Mouse (Mus musculus) hindbrain, embryonic 15.5 days (tissue): Measurements from ENCODE around the gene Prpf8. TPM values are rescaled to one million over a fixed set of nuclear protein-coding genes. Genes with fewer than 3 reads are reported as not detected.

ENCODE experiments used
- ATAC-seq: fragments of 200-750 bp; cut with Nextera tagmentation; 2 replicates; pipeline ENCODE4 v1.8.0; 2017; ENCODE audit warnings: low read depth, moderate number of reproducible peaks, moderate TSS enrichment; ENCODE audit not compliant: low FRiP score
- H3K27ac ChIP-seq: fragments of 300-500 bp; sonication (generic); replicated peaks from 2 replicates; pipeline ENCODE4 v1.5.1; 2015; ENCODE audit warnings: mild to moderate bottlenecking, inconsistent platforms
- H3K27me3 ChIP-seq: fragments of 300-500 bp; sonication (generic); 2 replicates; pipeline ENCODE4 v1.6.1; 2015; ENCODE audit warnings: control low read depth, inconsistent platforms
- H3K36me3 ChIP-seq: fragments of 300-500 bp; sonication (generic); 2 replicates; pipeline ENCODE4 v1.6.1; 2015; ENCODE audit warnings: control low read depth, inconsistent platforms
- H3K4me1 ChIP-seq: fragments of 300-500 bp; sonication (generic); replicated peaks from 2 replicates; pipeline ENCODE4 v1.6.1; 2015; ENCODE audit warnings: control low read depth, inconsistent platforms
- H3K4me2 ChIP-seq: fragments of 300-500 bp; sonication (generic); 2 replicates; pipeline ENCODE4 v1.6.1; 2015; ENCODE audit warnings: moderate library complexity, mild to moderate bottlenecking, inconsistent platforms
- H3K4me3 ChIP-seq: fragments of 300-500 bp; sonication (generic); 2 replicates; pipeline ENCODE4 v1.5.1; 2015; ENCODE audit warnings: mild to moderate bottlenecking, inconsistent platforms
- H3K9ac ChIP-seq: fragments of 300-500 bp; sonication (generic); 2 replicates; pipeline ENCODE4 v1.6.1; 2015; ENCODE audit warnings: inconsistent platforms
- H3K9me3 ChIP-seq: fragments of 300-500 bp; sonication (generic); 2 replicates; pipeline ENCODE4 v1.6.1; 2016; ENCODE audit warnings: control low read depth, inconsistent platforms
- WGBS: fragments of 180-500 bp; shearing (Covaris S2); methylation state at CpG from one replicate; pipeline ENCODE4 v1.1.7; 2015; 5-methylcytosine and 5-hydroxymethylcytosine counted together
- polyA plus RNA-seq: library from polyadenylated mRNA; unstranded; fragments of >200 nt; fragmentation: Nextera tagmentation; extraction: Ambion mirVana; gene quantifications from 2 replicates; pipeline ENCODE4 v1.2.1, GENCODE M21; 2015

Gene Prpf8
- polyA plus RNA-seq, 1 experiment from 2014 or later, result 51.2 TPM

DNA sequence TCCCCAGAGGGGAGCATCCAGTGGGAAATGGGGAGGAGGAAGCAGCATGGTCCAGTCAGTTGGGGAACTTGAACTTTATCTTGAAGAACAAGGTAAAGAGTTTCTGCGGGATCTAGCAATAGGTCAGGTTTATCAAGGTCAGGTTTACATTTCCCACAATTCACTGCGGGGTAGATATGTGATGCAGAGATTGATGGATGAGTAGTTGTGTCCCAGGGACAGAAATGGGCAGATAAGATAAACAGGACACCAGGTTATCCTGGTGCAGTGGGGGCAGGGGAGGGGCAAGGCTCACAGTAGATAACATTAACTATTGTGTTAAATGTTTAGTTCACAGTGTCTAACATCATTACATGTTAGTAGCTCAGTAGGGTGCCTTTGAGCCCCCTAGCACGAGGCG, 43.2 kb downstream of the Prpf8 start:
- H3K36me3 ChIP-seq, result no peaks in the 10 kb centered on the region
- peak overlapping the region; percentile 98; the same call in 1 of the 2 replicates for H3K4me2 ChIP-seq
- no peak for ATAC-seq
- 56% methylated on average over 4 of the region's 4 CpGs for WGBS
- peak overlapping the region; percentile 99 for H3K27ac ChIP-seq
- H3K27me3 ChIP-seq, result no peaks in the 10 kb centered on the region
- H3K4me1 ChIP-seq, result peaks cover 26% of the 10 kb centered on the region
- H3K9ac ChIP-seq, result no peak overlapping the region
- no peak overlapping the region for H3K4me3 ChIP-seq
- no peaks in the 10 kb centered on the region for H3K9me3 ChIP-seq

DNA sequence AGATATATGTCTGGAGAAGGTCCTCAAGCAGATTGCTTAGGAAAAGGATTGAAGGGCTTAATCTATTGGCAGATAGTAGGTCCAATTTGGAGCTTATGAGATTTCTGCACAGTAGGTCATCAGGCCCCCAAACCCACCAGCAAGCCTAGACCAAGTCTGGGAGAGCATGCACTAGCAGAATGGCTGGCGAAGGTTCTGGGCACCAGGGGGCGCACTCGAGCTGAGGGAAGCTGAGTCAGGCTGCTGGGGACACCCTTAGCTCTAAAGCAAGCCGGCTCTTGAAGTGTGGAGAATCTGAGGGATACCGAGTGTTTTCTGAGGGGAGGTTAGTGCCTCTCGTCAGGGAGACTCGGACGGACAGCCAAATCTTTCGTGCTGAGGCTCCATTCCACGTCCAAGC, 43.7 kb downstream of the Prpf8 start:
- 0 out of 2 replicates have a peak, but pooled peaks have one; percentile 28 for ATAC-seq
- Histone ChIP-seq H3K9me3 (no peaks in the 10 kb centered on the region), H3K4me2 (peak overlapping the region; percentile 98), H3K9ac (peak overlapping the region; percentile 92), H3K27me3 (no peaks in the 10 kb centered on the region), H3K36me3 (no peaks in the 10 kb centered on the region), H3K4me1 (peaks cover 31% of the 10 kb centered on the region), H3K27ac (peak overlapping the region; percentile 99), H3K4me3 (peak overlapping the region; percentile 80)
- WGBS, result 0% methylated on average over 10 of the region's 10 CpGs

DNA sequence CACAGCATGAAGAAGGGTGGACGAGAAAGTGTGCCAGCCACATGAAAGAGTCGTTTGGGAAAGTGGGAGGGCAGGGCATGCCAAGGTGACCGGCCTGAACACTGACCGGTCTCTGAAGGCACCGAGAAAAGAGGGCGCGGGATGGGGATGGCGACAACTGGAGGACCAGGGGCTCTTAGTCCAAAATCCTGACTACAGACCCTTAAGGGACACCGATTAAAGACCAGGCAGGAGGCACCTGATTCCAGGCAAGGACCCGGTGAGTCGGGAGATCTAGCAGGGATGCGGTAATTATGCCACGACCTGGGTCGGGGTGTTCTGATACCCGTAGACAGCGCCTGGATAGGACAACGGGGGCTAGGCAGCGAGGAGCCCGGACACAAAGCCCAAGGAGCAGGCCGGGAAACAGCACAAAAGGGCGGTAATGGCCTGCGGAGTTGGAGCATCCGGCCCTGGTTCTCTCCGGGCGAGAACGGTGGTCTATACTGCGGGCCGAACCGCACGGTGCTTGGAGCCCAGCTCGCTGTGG, 44.3 kb downstream of the Prpf8 start:
- WGBS, result under 1% methylated on average over 31 of the region's 31 CpGs
- no peaks in the 10 kb centered on the region for H3K9me3 ChIP-seq
- peak overlapping the region; percentile 92 for H3K9ac ChIP-seq
- ATAC-seq, result peak; percentile 46
- peak overlapping the region; percentile 98 for H3K4me2 ChIP-seq
- H3K27me3 ChIP-seq, result no peaks in the 10 kb centered on the region
- peaks cover 37% of the 10 kb centered on the region for H3K4me1 ChIP-seq
- H3K4me3 ChIP-seq, result peak overlapping the region; percentile 80
- H3K36me3 ChIP-seq, result no peaks in the 10 kb centered on the region
- H3K27ac ChIP-seq, result peak overlapping the region; percentile 99

DNA sequence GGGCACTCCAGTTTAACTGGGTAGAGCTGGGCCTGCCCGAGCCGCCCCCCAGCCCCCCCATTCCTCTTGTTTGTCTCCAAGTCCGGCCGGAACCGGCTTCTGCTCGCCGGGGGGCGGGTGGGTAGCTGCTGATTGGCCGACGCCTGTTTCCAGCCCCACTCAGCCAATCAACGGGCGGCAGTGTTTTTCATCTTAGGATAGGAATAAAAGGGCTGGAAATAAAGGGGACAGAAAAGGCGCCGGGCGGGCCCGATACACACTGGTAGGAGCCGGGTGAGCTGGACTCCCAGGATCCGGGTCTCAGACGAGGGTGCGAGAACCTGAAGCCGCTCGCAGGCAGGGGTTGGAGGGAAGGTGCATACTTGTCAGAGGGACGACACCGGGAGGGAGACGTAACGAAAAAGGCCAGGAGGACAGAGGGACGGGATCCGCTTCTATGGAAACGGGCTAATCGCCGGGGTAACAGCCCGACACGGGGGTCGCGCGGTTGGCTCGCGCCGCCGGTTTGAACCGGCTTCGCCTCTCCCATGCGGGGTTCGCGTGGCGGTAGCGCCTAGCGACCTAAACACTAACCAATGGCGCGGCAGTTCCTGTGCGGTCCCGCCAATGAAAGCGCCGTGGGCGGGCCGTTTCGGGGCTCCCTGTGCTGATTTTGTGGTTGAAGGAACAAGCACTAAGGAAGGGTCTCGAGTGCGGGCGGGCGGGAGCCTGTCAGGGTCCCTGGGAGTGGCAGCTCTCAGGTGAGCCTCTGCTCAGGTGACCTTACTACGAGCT, 45.0 kb downstream of the Prpf8 start, which contains the start of gene Slc43a2:
Gene Slc43a2 (plus strand): TSS at position 226 of the 774 bp plus-strand sequence.
- Histone ChIP-seq H3K9ac (peak within 1 kb of the TSS; percentile 92), H3K4me1 (peaks cover 44% of the 10 kb centered on the region), H3K27me3 (no peaks in the 10 kb centered on the region), H3K36me3 (no peaks in the 10 kb centered on the region), H3K27ac (peak within 1 kb of the TSS; percentile 99), H3K4me2 (peak within 1 kb of the TSS; percentile 98), H3K9me3 (no peaks in the 10 kb centered on the region), H3K4me3 (peak within 1 kb of the TSS; percentile 80)
- peak; percentile 95 for ATAC-seq
- WGBS, result under 1% methylated on average over 62 of the region's 62 CpGs

DNA sequence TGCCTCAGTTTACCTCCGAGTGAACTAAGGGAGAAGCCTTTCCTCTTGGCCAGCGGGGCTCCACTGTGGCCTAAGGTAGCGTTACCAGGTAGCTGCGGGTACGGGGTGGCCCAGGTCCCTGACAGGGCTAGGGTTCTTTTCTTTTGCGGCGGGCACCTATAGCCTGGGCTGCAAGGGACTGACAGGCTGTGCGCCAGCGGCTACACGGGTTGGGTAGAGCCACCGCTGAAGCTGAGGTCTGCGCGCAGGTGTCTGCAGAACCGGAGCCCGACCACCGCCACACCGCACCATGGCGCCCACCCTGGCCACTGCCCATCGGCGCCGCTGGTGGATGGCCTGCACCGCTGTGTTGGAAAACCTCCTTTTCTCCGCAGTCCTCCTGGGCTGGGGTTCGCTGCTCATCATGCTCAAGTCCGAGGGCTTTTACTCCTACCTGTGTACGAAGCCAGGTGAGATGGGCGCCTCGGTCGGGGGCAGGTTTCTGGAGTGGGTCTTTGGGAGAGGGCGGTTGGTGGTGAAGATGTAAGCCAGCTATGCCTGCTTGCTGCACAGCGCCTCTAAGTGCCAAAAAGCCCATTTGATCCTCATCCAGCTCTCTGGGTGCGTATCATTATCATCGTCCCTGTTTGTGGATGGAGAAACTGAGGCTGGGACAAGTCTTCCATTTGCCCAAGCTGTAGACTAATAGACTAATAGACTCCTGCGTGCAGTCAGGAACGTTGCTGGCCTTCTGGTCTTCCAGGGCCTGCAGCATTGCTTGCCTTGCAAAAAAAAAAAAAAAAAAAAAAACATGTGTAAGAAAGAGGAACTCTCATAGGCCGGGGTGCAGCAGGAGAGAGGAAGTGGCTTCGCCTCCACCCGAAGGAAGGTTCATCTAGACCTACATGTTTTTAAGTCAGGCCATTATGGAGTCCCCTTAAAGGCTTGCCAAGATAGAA, 46.0 kb downstream of the Prpf8 start:
- peaks cover 53% of the 10 kb centered on the region for H3K4me1 ChIP-seq
- peak overlapping the region; percentile 80 for H3K4me3 ChIP-seq
- peak overlapping the region; percentile 92 for H3K9ac ChIP-seq
- no peaks in the 10 kb centered on the region for H3K36me3 ChIP-seq
- H3K27ac ChIP-seq, result peak overlapping the region; percentile 99
- peak overlapping the region; percentile 98 for H3K4me2 ChIP-seq
- no peaks in the 10 kb centered on the region for H3K27me3 ChIP-seq
- no peaks in the 10 kb centered on the region for H3K9me3 ChIP-seq
- 8% methylated on average over 38 of the region's 38 CpGs for WGBS
- ATAC-seq, result peak; percentile 16; the same call in 1 of the 2 replicates

DNA sequence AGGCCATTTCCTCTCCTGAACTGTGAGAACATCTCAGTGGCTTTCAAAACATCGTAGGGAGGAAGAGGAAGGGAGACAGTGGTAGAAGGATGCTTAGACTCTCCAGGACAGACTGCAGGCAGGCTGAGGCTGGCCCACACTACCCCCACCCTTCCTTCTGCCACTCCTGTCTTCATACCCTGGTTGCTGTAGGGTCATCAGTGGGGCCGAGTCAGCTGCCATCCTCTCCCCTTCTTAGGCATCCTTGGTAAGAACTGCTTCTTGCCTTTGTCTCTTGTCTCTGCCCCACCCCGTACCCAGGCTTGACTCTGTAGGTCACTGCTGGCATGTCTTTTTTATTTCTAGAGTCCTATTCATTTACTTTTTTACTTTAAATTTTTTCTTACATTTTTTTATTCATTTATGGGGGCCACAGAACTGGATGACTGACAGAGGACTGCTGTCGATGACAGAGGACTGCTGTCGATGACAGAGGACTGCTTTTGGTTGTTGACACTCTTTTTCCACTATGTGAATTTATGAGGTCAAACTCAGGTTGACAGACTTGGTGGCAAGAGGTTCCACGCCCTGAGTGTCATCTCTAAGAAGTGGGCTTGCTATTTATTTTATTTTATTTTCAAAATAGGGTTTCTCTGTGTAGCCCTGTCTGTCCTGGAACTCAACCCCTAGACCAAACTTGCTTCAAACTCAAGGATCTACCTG, 46.8 kb downstream of the Prpf8 start:
- H3K9me3 ChIP-seq, result no peaks in the 10 kb centered on the region
- peak overlapping the region; percentile 98 for H3K4me2 ChIP-seq
- peak overlapping the region; percentile 80 for H3K4me3 ChIP-seq
- peak overlapping the region; percentile 92 for H3K9ac ChIP-seq
- H3K27ac ChIP-seq, result peak overlapping the region; percentile 99
- no peaks in the 10 kb centered on the region for H3K36me3 ChIP-seq
- no peaks in the 10 kb centered on the region for H3K27me3 ChIP-seq
- H3K4me1 ChIP-seq, result peaks cover 61% of the 10 kb centered on the region
- WGBS, result 80% methylated on average over 6 of the region's 6 CpGs
- ATAC-seq, result no peak

DNA sequence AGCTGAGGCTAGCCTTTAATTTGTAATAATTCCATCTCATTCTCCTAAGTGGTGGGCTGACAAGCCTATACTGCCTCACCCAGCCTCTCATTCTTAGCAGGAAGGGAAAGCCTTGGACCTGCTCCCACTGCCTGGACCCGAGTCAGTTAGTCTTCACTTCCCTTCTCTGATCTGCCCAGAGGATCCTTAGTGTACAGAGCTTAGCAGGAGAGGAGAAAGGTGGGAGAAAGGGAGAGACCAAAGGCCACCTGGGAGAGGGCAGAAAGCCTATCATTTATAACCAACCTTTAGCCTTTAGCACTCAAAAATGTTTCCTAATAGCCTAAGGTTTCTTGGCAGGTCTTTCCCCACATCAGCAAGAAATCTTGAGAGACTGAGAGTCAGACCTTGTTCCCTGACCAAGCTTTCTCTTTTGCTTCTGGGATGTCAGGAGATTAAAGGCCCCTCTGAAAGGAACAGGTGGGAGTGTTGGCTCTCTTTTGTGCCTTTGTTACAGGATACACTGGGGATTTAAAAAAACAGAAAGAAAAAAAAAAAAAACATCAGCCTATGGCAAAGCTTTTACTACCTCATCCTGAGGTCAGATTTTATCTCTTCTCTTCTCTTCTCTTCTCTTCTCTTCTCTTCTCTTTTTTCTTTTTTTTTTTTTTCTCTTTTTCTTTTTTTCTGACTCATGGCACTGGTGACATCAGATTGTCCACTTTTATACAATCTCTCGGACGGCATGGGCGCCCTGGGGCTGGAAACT, 47.8 kb downstream of the Prpf8 start:
- H3K4me3 ChIP-seq, result peak overlapping the region; percentile 11; the same call in 1 of the 2 replicates
- no peak for ATAC-seq
- no peaks in the 10 kb centered on the region for H3K9me3 ChIP-seq
- H3K36me3 ChIP-seq, result no peaks in the 10 kb centered on the region
- peak overlapping the region; percentile 41; the same call in 1 of the 2 replicates for H3K27ac ChIP-seq
- H3K4me2 ChIP-seq, result peak overlapping the region; percentile 98
- peaks cover 65% of the 10 kb centered on the region for H3K4me1 ChIP-seq
- peak overlapping the region; percentile 17; the same call in 1 of the 2 replicates for H3K9ac ChIP-seq
- no peaks in the 10 kb centered on the region for H3K27me3 ChIP-seq
- WGBS, result 46% methylated on average over 4 of the region's 4 CpGs

DNA sequence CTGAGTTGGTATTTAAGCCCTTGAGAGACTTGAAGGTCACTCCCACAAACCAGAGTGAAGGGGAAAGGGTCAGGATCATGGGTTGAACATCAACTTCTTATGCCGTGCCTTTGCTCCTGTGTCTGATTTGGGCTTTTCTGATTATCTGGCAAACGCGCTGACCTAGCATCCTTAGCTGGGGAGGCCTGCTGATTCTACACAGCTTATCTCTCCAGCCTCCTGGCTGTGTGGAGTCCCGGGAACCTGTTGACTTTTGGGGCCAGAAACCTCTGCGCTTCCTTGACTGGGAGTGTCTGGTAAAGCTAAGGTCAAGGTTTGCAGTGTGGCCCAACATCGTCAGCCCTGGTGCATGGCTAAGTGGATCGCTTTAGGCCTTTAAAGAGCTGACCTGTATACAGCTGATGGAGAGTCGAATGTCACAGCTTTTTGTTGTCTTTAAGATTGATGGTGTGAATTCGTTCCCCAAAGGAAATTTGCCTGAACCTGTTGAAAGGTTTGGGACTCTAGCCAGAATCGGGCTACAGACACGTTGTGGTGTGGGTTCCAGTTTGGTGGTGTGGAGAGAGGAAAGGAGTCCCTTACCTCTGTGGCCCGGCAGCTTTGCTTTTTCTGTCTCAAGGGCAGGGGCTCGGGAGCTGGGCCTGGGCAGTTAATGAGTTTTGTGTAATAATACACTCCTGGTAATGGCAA, 48.6 kb downstream of the Prpf8 start:
- 46% methylated on average over 13 of the region's 13 CpGs for WGBS
- 0 out of 2 replicates have a peak overlapping the region, but pooled peaks have one; percentile 38 for H3K27ac ChIP-seq
- no peak for ATAC-seq
- H3K27me3 ChIP-seq, result no peaks in the 10 kb centered on the region
- 0 out of 2 replicates have a peak overlapping the region, but pooled peaks have one; percentile 11 for H3K4me3 ChIP-seq
- peaks cover 65% of the 10 kb centered on the region for H3K4me1 ChIP-seq
- H3K9me3 ChIP-seq, result no peaks in the 10 kb centered on the region
- peak overlapping the region; percentile 98 for H3K4me2 ChIP-seq
- H3K9ac ChIP-seq, result peak overlapping the region; percentile 13; the same call in 1 of the 2 replicates
- no peaks in the 10 kb centered on the region for H3K36me3 ChIP-seq

DNA sequence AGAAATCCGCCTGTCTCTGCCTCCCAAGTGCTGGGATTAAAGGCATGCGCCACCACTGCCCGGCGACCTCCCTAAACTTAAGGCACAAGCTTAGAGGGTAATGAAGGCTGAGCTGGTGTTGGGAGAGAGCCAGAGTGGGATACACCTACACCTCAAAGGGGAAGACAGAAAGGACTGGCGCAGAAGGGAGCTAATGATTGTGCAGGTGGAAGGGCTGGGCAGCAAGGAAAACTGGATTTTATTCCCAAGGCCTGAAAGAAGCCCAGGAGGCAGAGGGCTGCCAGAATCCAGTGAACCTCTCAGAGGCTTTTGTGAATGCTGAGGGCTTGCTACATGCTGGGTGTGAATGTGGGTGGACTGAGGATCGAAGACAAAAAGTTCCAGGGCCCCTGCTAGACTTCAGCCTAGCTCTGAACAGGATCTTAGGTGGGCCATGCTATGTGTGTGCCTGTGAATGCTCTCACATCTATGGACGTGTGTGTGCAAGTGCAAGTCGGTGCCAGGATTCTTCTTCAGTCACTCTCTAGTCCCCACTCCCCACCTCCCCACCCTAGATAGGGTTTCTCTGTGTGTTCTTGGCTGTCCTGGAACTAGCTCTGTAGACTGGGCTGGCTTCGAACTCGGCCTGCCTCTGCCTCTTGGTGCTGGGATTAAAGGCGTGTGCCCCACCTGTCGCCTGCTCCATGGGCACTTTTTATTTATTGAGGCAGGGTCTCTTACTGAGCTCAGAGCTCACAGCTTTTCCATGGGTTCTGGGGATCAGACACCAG, 49.8 kb downstream of the Prpf8 start:
- H3K27me3 ChIP-seq, result no peaks in the 10 kb centered on the region
- 89% methylated on average over 12 of the region's 12 CpGs for WGBS

DNA sequence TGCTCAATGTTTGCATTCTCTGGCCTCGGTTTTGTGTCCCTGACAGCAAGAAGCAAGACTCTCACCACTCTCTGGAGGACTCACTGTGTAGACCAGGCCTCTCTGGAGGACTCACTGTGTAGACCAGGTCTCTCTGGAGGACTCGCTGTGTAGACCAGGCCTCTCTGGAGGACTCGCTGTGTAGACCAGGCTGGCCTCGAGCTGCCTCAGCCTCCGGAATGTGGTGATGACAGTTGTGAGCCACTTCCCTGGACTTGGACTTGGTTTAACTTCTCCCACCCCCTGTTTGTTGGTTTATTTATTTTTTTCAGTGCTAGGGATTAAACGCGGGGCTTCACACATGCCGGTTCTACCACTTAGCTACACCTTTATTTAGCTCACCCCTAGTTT, 50.4 kb downstream of the Prpf8 start:
- H3K9ac ChIP-seq, result no peak overlapping the region
- no peaks in the 10 kb centered on the region for H3K36me3 ChIP-seq
- no peaks in the 10 kb centered on the region for H3K9me3 ChIP-seq
- H3K27me3 ChIP-seq, result no peaks in the 10 kb centered on the region
- ATAC-seq, result no peak
- WGBS, result 90% methylated on average over 8 of the region's 8 CpGs
- H3K4me1 ChIP-seq, result peaks cover 74% of the 10 kb centered on the region
- H3K27ac ChIP-seq, result peak overlapping the region; percentile 54
- H3K4me2 ChIP-seq, result no peak overlapping the region
- H3K4me3 ChIP-seq, result no peak overlapping the region

More for the DNA sequence above, 49.8 kb downstream of the Prpf8 start:
- H3K4me1 ChIP-seq, result peaks cover 74% of the 10 kb centered on the region
- no peak for ATAC-seq
- no peaks in the 10 kb centered on the region for H3K36me3 ChIP-seq
- H3K4me3 ChIP-seq, result no peak overlapping the region
- no peak overlapping the region for H3K27ac ChIP-seq
- H3K9me3 ChIP-seq, result no peaks in the 10 kb centered on the region
- H3K9ac ChIP-seq, result no peak overlapping the region; the same call in 1 of the 2 replicates
- H3K4me2 ChIP-seq, result no peak overlapping the region
